Mouse (Mus musculus): Measurements from ENCODE around the gene Ces1d.
A peak's percentile ranks its signal among the peaks of the same experiment; 100 is the strongest.
"Not testable (repeated sequence)": the region's sequence is repeated elsewhere in the genome, so short reads cannot be mapped to it uniquely, and the experiment has no call there.

Ces1d gene

GRCm38 (mm10) chr8:93197685-93198525 lies at the start of gene Ces1d:
TSS of gene Ces1d (minus strand) at chr8:93197838.
- DNase-seq = no peak

GRCm38 (mm10) chr8:93246057-93246456 lies 48.4 kb upstream of the Ces1d start:
- no peak for DNase-seq

GRCm38 (mm10) chr8:93239884-93240283 lies 42.2 kb upstream of the Ces1d start:
- peak; percentile 4 for DNase-seq

GRCm38 (mm10) chr8:93235681-93236080 lies 38.0 kb upstream of the Ces1d start:
- no peak for DNase-seq

GRCm38 (mm10) chr8:93234706-93235105 lies 37.1 kb upstream of the Ces1d start:
- no peak for DNase-seq

GRCm38 (mm10) chr8:93234068-93234467 lies 36.4 kb upstream of the Ces1d start:
- no peak for DNase-seq

GRCm38 (mm10) chr8:93229446-93229845 lies 31.8 kb upstream of the Ces1d start, which contains the start of gene Ces1e:
TSS of gene Ces1e (minus strand) at chr8:93229619.
- DNase-seq = no peak

GRCm38 (mm10) chr8:93228673-93229370 lies 31.2 kb upstream of the Ces1d start:
- no peak for DNase-seq

GRCm38 (mm10) chr8:93226471-93226870 lies 28.8 kb upstream of the Ces1d start:
- DNase-seq = not testable (repeated sequence)

- no peak for DNase-seq
Measured at GRCm38 (mm10) chr8:93221896-93222295, 24.3 kb upstream of the Ces1d start.

- DNase-seq = no peak
Measured at GRCm38 (mm10) chr8:93217867-93218266, 20.2 kb upstream of the Ces1d start.

GRCm38 (mm10) chr8:93217375-93217774 lies 19.7 kb upstream of the Ces1d start:
- DNase-seq = no peak

GRCm38 (mm10) chr8:93211091-93211490 lies 13.5 kb upstream of the Ces1d start:
- no peak for DNase-seq

GRCm38 (mm10) chr8:93199146-93199545 lies 1.5 kb upstream of the Ces1d start:
- not testable (repeated sequence) for DNase-seq

GRCm38 (mm10) chr8:93196436-93196835 lies 1.2 kb downstream of the Ces1d start:
- no peak for DNase-seq

GRCm38 (mm10) chr8:93180581-93181129 lies 17.0 kb downstream of the Ces1d start:
- DNase-seq = no peak

- no peak for DNase-seq
Measured at GRCm38 (mm10) chr8:93176593-93176992, 21.0 kb downstream of the Ces1d start.

GRCm38 (mm10) chr8:93174554-93174953 lies 23.1 kb downstream of the Ces1d start:
- no peak for DNase-seq

GRCm38 (mm10) chr8:93171846-93172590 lies 25.6 kb downstream of the Ces1d start:
- DNase-seq = no peak

GRCm38 (mm10) chr8:93163363-93163762 lies 34.3 kb downstream of the Ces1d start:
- no peak for DNase-seq

- DNase-seq = no peak
Measured at GRCm38 (mm10) chr8:93151401-93151800, 46.2 kb downstream of the Ces1d start.

- no peak for DNase-seq
Measured at GRCm38 (mm10) chr8:93147331-93147730, 50.3 kb downstream of the Ces1d start.

GRCm38 (mm10) chr8:93140696-93141095 lies 56.9 kb downstream of the Ces1d start:
- peak; percentile 46 for DNase-seq
